Mouse (Mus musculus) forebrain, postnatal 0 days (tissue): ENCODE data around the gene Tnf. TPM values are rescaled to one million over a fixed set of nuclear protein-coding genes. Genes with fewer than 3 reads are reported as not detected.

Experiments
- ATAC-seq: fragments of 200-750 bp; cut with Nextera tagmentation; 2 replicates; pipeline ENCODE4 v1.8.0; 2017; ENCODE audit warnings: mild to moderate bottlenecking, moderate library complexity
- DNase-seq: peaks from one replicate; pipeline ENCODE4 v3.0.0-alpha.2; 2015
- H3K27ac ChIP-seq: fragments of 300-500 bp; sonication (generic); 2 replicates; pipeline ENCODE4 v1.5.1; 2014; ENCODE audit warnings: low read depth, mild to moderate bottlenecking, antibody characterized with exemption, low read length, moderate library complexity, mixed read lengths
- H3K27me3 ChIP-seq: fragments of 300-500 bp; sonication (generic); 2 replicates; pipeline ENCODE4 v1.6.1; 2014; ENCODE audit warnings: mild to moderate bottlenecking, low read length, mixed read lengths; ENCODE audit not compliant: insufficient read depth
- H3K36me3 ChIP-seq: fragments of 300-500 bp; sonication (generic); 2 replicates; pipeline ENCODE4 v1.6.1; 2014; ENCODE audit warnings: mild to moderate bottlenecking, moderate library complexity; ENCODE audit not compliant: insufficient read depth
- H3K4me1 ChIP-seq: fragments of 300-500 bp; sonication (generic); 2 replicates; pipeline ENCODE4 v1.6.1; 2014; ENCODE audit warnings: antibody characterized with exemption; ENCODE audit not compliant: insufficient read depth
- H3K4me2 ChIP-seq: fragments of 300-500 bp; sonication (generic); 2 replicates; pipeline ENCODE4 v1.6.1; 2014; ENCODE audit warnings: low read depth, mild to moderate bottlenecking, moderate library complexity
- H3K4me3 ChIP-seq: fragments of 300-500 bp; sonication (generic); 2 replicates; pipeline ENCODE4 v1.5.1; 2014; ENCODE audit warnings: low read depth, low read length, mixed read lengths
- H3K9ac ChIP-seq: fragments of 300-500 bp; sonication (generic); 2 replicates; pipeline ENCODE4 v1.6.1; 2014; ENCODE audit warnings: mild to moderate bottlenecking
- H3K9me3 ChIP-seq: fragments of 300-500 bp; sonication (generic); 2 replicates; pipeline ENCODE4 v1.6.1; 2016; ENCODE audit warnings: low read length
- CTCF ChIP-seq: sonication (generic); IDR thresholded peaks from 2 replicates; pipeline ENCODE4 v1.5.1; 2016; ENCODE audit warnings: antibody characterized with exemption, control low read depth, low read depth
- WGBS: fragments of 180-500 bp; shearing (Covaris S2); extraction: QIAGEN DNeasy Blood & Tissue Kit; methylation state at CpG from one replicate; pipeline ENCODE4 v1.1.7; 2014; 5-methylcytosine and 5-hydroxymethylcytosine counted together
- polyA plus RNA-seq: library from polyadenylated mRNA; unstranded; fragments of >200 nt; fragmentation: Nextera tagmentation; extraction: Ambion mirVana; gene quantifications from 2 replicates; pipeline ENCODE4 v1.2.1, GENCODE M21; 2015
- total RNA-seq: library from RNA; depleted of rRNA; stranded (reverse); fragments of >200 nt; gene quantifications from 2 replicates; pipeline ENCODE4 v1.2.3, GENCODE M21; 2014

Gene Tnf
- total and polyA plus RNA-seq, 2 experiments from 2014 or later = 0.71 TPM; not detected in 1

- no peak overlapping the region for H3K4me3 ChIP-seq
- DNase-seq (no peak), ATAC-seq (no peak)
- no peak overlapping the region for H3K4me2 ChIP-seq
- H3K27me3 ChIP-seq = peaks cover 12% of the 10 kb centered on the region
- H3K4me1 ChIP-seq = 0 out of 2 replicates have a peak, but pooled peaks cover 10% of the 10 kb centered on the region
- H3K27ac ChIP-seq = no peak overlapping the region
- H3K9me3 ChIP-seq = no peaks in the 10 kb centered on the region
- H3K36me3 ChIP-seq = no peaks in the 10 kb centered on the region
- WGBS = 27% methylated on average over 8 of the region's 8 CpGs
- TF ChIP-seq CTCF = no peak
- no peak overlapping the region for H3K9ac ChIP-seq
Observed at GRCm38 (mm10) chr17:35198946-35199345, 2.9 kb downstream of the Tnf start.

DNA sequence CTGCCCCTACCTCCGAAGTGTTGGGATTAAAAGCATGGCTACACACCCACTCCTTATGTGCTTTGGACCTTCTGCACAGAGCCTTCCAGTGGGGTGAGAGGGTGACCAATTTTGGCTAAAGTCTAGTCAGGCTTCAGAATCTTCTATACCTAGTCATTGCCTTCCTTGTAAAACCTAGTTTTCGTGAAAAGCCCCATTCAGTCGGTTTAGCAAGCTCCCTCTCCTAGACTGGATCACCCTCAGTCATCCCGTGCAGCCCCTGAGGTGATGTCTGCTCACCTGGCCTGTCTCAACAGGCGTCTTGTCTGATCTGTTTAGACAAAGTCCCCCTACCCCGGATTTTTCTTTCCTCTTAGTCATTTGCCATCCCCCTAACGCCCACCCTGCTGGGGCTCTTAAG is 3.8 kb downstream of the Tnf start:
- Histone ChIP-seq H3K9me3 (no peaks in the 10 kb centered on the region), H3K9ac (no peak overlapping the region), H3K36me3 (no peaks in the 10 kb centered on the region), H3K4me2 (no peak overlapping the region), H3K27me3 (peaks cover 12% of the 10 kb centered on the region), H3K27ac (no peak overlapping the region), H3K4me3 (no peak overlapping the region), H3K4me1 (0 out of 2 replicates have a peak, but pooled peaks cover 10% of the 10 kb centered on the region)
- ATAC-seq (no peak), DNase-seq (no peak)
- 63% methylated on average over 7 of the region's 7 CpGs for WGBS
- TF ChIP-seq CTCF = no peak

DNA sequence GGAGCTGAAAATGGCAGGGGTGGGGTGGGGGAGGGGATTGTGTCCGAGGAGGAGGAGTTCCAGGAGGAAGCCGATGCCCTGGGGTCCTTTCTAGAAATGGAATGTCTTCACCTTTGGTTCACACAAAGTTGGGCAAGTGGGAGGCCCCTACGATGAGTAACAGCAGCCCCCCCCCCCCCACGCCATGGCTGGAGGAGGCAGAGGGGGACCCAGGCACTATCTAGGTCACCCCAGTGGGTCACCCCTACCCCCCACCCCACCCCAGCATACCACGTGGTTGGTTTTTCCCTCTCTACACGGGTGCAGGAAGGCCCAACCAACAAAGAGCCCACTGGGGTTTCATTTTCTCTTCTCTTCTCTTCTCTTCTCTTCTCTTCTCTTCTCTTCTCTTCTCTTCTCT is 4.7 kb downstream of the Tnf start:
- ATAC-seq (no peak), DNase-seq (no peak)
- H3K4me3 ChIP-seq = no peak overlapping the region
- peaks cover 12% of the 10 kb centered on the region for H3K27me3 ChIP-seq
- H3K4me1 ChIP-seq = 0 out of 2 replicates have a peak, but pooled peaks cover 10% of the 10 kb centered on the region
- H3K36me3 ChIP-seq = no peaks in the 10 kb centered on the region
- no peaks in the 10 kb centered on the region for H3K9me3 ChIP-seq
- no peak overlapping the region for H3K9ac ChIP-seq
- H3K27ac ChIP-seq = no peak overlapping the region
- H3K4me2 ChIP-seq = no peak overlapping the region
- no peak for TF ChIP-seq CTCF
- WGBS = 51% methylated on average over 5 of the region's 6 CpGs

DNA sequence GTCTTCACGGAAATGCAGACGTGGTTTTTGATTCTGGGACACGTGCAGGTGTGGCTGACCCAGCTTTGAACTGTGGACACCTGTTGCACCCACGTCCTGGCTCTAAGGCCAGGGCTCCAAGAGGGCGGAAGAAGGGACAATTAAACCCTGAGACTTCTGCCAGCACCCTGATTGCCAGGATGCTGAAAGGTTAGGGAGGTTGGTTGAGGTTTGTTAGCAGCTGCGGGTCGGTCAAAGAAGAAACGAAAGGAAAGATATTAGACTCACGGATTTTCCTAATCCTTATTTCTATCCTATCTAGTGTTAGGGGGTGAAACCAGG is 5.5 kb downstream of the Tnf start:
- Histone ChIP-seq H3K9me3 (no peaks in the 10 kb centered on the region), H3K4me1 (0 out of 2 replicates have a peak, but pooled peaks cover 10% of the 10 kb centered on the region), H3K36me3 (no peaks in the 10 kb centered on the region), H3K27ac (no peak overlapping the region), H3K9ac (peak overlapping the region; percentile 23; the same call in 1 of the 2 replicates), H3K4me3 (peak overlapping the region; percentile 38), H3K4me2 (peak overlapping the region; percentile 64), H3K27me3 (peaks cover 12% of the 10 kb centered on the region)
- 28% methylated on average over 9 of the region's 9 CpGs for WGBS
- no peak for DNase-seq
- no peak for TF ChIP-seq CTCF
- ATAC-seq = no peak

DNA sequence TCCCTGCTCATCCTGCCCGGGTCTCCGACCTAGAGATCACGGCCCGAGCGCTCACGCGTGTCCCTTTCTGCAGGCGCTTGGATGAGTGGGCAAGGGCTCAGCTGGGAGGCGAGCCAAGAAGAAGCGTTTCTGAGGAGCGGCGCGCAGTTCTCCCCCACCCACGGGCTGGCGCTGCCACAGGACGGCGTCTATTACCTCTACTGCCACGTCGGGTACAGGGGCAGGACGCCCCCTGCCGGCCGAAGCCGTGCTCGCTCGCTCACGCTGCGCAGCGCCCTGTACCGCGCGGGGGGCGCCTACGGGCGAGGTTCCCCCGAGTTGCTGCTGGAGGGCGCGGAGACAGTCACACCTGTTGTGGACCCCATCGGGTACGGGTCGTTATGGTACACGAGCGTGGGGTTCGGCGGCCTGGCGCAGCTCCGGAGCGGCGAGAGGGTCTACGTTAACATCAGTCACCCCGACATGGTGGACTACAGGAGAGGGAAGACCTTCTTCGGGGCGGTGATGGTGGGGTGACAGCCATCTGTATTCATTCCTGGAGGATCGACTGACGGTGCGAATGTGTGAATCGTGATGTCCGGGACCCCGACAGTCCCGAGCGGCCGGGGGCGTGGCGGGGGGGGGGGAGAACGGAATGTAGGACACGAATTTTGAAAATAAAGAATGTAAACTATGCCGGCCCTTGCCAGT is 6.0 kb downstream of the Tnf start:
- peak; percentile 96 for ATAC-seq
- DNase-seq = peak; percentile 80
- H3K4me1 ChIP-seq = 0 out of 2 replicates have a peak, but pooled peaks cover 10% of the 10 kb centered on the region
- peaks cover 12% of the 10 kb centered on the region for H3K27me3 ChIP-seq
- WGBS = 3% methylated on average over 66 of the region's 66 CpGs
- no peaks in the 10 kb centered on the region for H3K9me3 ChIP-seq
- no peaks in the 10 kb centered on the region for H3K36me3 ChIP-seq
- peak; percentile 93 for TF ChIP-seq CTCF
- H3K27ac ChIP-seq = no peak overlapping the region
- peak overlapping the region; percentile 64 for H3K4me2 ChIP-seq
- peak overlapping the region; percentile 38 for H3K4me3 ChIP-seq
- H3K9ac ChIP-seq = peak overlapping the region; percentile 23

GRCm38 (mm10) chr17:35194844-35195630 is 6.8 kb downstream of the Tnf start:
- H3K27me3 ChIP-seq = peaks cover 12% of the 10 kb centered on the region
- H3K9ac ChIP-seq = peak overlapping the region; percentile 23; the same call in 1 of the 2 replicates
- H3K9me3 ChIP-seq = no peaks in the 10 kb centered on the region
- H3K4me2 ChIP-seq = peak overlapping the region; percentile 64
- WGBS = 45% methylated on average over 19 of the region's 19 CpGs
- 0 out of 2 replicates have a peak, but pooled peaks cover 10% of the 10 kb centered on the region for H3K4me1 ChIP-seq
- H3K27ac ChIP-seq = no peak overlapping the region
- no peaks in the 10 kb centered on the region for H3K36me3 ChIP-seq
- DNase-seq = no peak
- 0 out of 2 replicates have a peak, but pooled peaks have one; percentile 14 for ATAC-seq
- TF ChIP-seq CTCF = no peak
- peak overlapping the region; percentile 38 for H3K4me3 ChIP-seq
